Mouse (Mus musculus) hindbrain, embryonic 13.5 days (tissue): ENCODE measurements around the gene Anks1. TPM values are rescaled to one million over a fixed set of nuclear protein-coding genes. Genes with fewer than 3 reads are reported as not detected.
A peak's percentile ranks its signal among the peaks of the same experiment; 100 is the strongest.

Experiments
- ATAC-seq: fragments of 200-750 bp; cut with Nextera tagmentation; 2 replicates; pipeline ENCODE4 v1.8.0; 2017; ENCODE audit warnings: moderate TSS enrichment; ENCODE audit not compliant: low FRiP score
- H3K27ac ChIP-seq: fragments of 300-500 bp; sonication (generic); 2 replicates; pipeline ENCODE4 v1.5.1; 2015; ENCODE audit warnings: inconsistent platforms, mild to moderate bottlenecking, moderate library complexity
- H3K27me3 ChIP-seq: fragments of 300-500 bp; sonication (generic); 2 replicates; pipeline ENCODE4 v1.6.1; 2015; ENCODE audit warnings: mild to moderate bottlenecking, inconsistent platforms
- H3K36me3 ChIP-seq: fragments of 300-500 bp; sonication (generic); 2 replicates; pipeline ENCODE4 v1.6.1; 2015; ENCODE audit warnings: mild to moderate bottlenecking, inconsistent platforms
- H3K4me1 ChIP-seq: fragments of 300-500 bp; sonication (generic); replicated peaks from 2 replicates; pipeline ENCODE4 v1.6.1; 2015; ENCODE audit warnings: inconsistent platforms
- H3K4me2 ChIP-seq: fragments of 300-500 bp; sonication (generic); 2 replicates; pipeline ENCODE4 v1.6.1; 2015; ENCODE audit warnings: inconsistent platforms, mild to moderate bottlenecking, moderate library complexity
- H3K4me3 ChIP-seq: fragments of 300-500 bp; sonication (generic); 2 replicates; pipeline ENCODE4 v1.5.1; 2015; ENCODE audit warnings: mild to moderate bottlenecking, inconsistent platforms
- H3K9ac ChIP-seq: fragments of 300-500 bp; sonication (generic); 2 replicates; pipeline ENCODE4 v1.6.1; 2015; ENCODE audit warnings: mild to moderate bottlenecking, inconsistent platforms
- H3K9me3 ChIP-seq: fragments of 300-500 bp; sonication (generic); 2 replicates; pipeline ENCODE4 v1.6.1; 2016; ENCODE audit warnings: inconsistent platforms
- WGBS: fragments of 180-500 bp; shearing (Covaris S2); methylation state at CpG from one replicate; pipeline ENCODE4 v1.1.7; 2015; 5-methylcytosine and 5-hydroxymethylcytosine counted together
- polyA plus RNA-seq: library from polyadenylated mRNA; unstranded; fragments of >200 nt; fragmentation: Nextera tagmentation; extraction: Ambion mirVana; gene quantifications from 2 replicates; pipeline ENCODE4 v1.2.1, GENCODE M21; 2015

Anks1 gene
- polyA plus RNA-seq, 1 experiment from 2014 or later, result 58.6 TPM

DNA sequence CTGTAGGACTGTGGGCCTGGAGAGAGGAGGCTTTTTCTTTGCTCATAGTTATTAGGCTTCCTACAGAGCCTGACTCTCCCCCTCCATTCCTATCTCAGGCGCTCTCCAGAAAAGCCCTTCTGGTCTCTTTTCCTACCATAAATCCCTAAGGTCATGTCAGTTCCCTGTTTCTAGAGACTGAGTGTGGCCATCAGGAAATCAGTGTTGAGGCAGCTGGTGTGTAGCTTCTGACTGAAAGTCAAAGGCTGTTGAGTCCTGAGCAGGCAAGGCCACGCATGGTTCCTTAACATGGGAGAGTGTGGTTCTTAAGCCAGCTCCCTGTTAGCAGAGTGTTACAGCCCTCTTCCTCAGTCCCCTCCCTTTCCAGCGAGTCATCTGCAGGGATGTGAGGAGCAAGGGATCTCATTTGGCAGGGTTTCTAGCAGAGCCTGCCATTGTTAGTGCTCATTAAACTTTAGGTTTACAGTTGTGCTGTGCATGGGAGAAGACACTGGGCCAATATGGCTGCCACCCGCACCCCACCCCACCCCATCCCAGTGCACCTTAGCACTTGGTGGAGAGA, 28.0 kb downstream of the Anks1 start:
- no peak overlapping the region for H3K9ac ChIP-seq
- no peaks in the 10 kb centered on the region for H3K9me3 ChIP-seq
- ATAC-seq, result no peak
- H3K4me3 ChIP-seq, result no peak overlapping the region
- no peak overlapping the region for H3K27ac ChIP-seq
- no peaks in the 10 kb centered on the region for H3K27me3 ChIP-seq
- no peak overlapping the region for H3K4me2 ChIP-seq
- H3K4me1 ChIP-seq, result peaks cover 39% of the 10 kb centered on the region
- WGBS, result 89% methylated on average over 4 of the region's 4 CpGs
- H3K36me3 ChIP-seq, result no peaks in the 10 kb centered on the region

DNA sequence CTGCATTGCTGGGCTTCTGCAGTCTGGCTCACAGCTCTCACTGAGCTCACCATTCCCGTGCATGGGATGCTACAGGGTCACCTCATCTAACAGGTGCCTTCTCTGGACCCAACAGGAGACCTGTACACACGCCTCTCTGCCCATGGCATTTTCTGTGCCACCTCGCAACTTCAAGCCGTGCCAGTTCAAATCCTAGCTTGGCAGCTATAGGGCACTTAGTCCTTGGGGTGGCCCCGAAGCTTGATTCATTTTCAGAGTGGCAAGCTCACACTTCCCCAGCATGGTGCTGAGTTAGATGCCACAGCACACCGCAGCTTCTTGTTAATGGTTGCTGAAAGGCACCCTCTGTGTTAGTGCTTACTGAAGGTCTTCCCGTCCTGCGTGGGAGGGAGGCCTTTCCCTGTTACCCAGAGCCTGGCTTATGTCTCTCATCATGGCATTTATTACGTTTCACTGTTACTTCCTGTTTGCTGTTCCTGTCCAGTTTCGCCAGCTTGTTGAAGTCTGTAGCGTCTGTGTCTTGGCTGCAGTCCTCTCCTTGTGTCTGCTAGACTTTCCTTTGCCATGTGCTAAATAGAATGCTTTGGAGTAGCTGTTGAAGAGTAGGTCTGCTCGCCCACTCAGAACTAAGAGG, 29.1 kb downstream of the Anks1 start:
- Histone ChIP-seq H3K9me3 (no peaks in the 10 kb centered on the region), H3K27ac (no peak overlapping the region), H3K36me3 (no peaks in the 10 kb centered on the region), H3K4me3 (no peak overlapping the region), H3K4me1 (peaks cover 39% of the 10 kb centered on the region), H3K4me2 (no peak overlapping the region), H3K27me3 (no peaks in the 10 kb centered on the region), H3K9ac (no peak overlapping the region)
- WGBS, result 90% methylated on average over 12 of the region's 12 CpGs
- ATAC-seq, result no peak

DNA sequence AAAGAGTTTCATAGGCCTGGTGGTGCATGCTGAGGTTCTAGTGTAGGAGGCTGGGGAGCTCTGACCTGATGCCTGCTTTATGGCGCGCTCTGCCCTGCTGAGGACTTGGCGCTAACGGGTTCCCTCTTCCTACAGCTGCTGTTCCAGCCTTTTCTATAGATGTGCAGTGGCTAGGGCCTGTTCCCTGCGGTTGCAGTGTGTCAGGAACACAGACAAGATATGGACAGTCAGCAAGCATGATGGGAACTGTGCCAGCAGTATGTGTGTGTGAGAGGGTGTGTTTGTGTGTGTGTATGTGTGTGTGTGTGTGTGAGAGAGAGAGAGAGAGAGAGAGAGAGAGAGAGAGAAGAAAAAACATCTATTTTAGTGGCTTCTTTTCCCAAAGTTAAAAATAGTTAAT, 29.9 kb downstream of the Anks1 start:
- WGBS, result 81% methylated on average over 5 of the region's 5 CpGs
- no peaks in the 10 kb centered on the region for H3K27me3 ChIP-seq

DNA sequence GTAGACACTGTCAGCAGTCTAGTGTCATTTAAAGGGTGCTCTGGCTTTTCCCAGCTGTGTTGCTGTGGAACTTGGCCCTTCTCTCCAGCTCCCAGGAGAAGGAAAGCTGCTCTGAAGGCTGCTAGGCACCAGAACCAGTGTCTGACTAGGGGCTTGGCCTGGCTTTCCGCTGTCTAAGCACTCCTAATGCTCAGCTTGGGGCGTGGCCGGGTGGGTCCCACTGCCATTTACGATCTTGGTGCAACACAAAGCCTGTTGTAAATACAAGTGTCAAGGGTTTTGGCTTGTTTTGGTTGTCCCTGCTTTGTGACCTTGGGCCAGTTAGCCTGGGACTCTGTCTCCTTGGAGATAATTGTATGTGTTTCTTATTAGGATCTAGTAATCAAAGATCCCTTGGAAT, 31.2 kb downstream of the Anks1 start:
- H3K4me1 ChIP-seq, result peaks cover 43% of the 10 kb centered on the region
- WGBS, result 81% methylated on average over 4 of the region's 4 CpGs
- ATAC-seq, result no peak

More for the DNA sequence above, 29.9 kb downstream of the Anks1 start:
- Histone ChIP-seq H3K27ac (no peak overlapping the region; the same call in 1 of the 2 replicates), H3K4me3 (no peak overlapping the region), H3K9me3 (no peaks in the 10 kb centered on the region), H3K4me1 (peaks cover 39% of the 10 kb centered on the region), H3K36me3 (no peaks in the 10 kb centered on the region), H3K9ac (no peak overlapping the region), H3K4me2 (no peak overlapping the region)
- ATAC-seq, result no peak

DNA sequence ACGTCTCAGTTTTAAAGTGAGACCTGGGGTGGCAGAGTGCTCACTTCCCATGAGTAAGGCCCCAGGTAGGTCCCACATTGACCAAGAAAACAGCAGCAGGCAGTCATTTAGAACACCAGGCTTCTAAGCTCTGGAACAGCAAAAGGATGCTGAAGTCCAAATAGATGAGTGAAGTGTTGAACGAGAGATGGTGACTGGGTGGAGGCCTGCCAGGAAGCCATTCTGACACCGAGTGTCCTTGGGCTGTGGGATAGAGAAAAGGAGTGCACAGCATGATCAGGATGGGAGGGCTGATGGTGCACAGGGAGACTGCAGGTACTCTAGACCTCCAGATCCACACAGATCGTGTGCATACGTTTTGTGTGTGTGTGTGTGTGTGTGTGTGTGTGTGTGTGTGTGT, 32.1 kb downstream of the Anks1 start:
- Histone ChIP-seq H3K36me3 (no peaks in the 10 kb centered on the region), H3K9me3 (no peaks in the 10 kb centered on the region), H3K27ac (no peak overlapping the region), H3K4me2 (no peak overlapping the region), H3K4me1 (peaks cover 52% of the 10 kb centered on the region), H3K4me3 (no peak overlapping the region), H3K9ac (no peak overlapping the region), H3K27me3 (no peaks in the 10 kb centered on the region)
- WGBS, result 83% methylated on average over 5 of the region's 5 CpGs
- no peak for ATAC-seq

More for the DNA sequence above, 31.2 kb downstream of the Anks1 start:
- Histone ChIP-seq H3K27me3 (no peaks in the 10 kb centered on the region), H3K27ac (peak overlapping the region; percentile 52; the same call in 1 of the 2 replicates), H3K36me3 (no peaks in the 10 kb centered on the region), H3K4me3 (no peak overlapping the region), H3K9me3 (no peaks in the 10 kb centered on the region), H3K9ac (no peak overlapping the region), H3K4me2 (no peak overlapping the region)

DNA sequence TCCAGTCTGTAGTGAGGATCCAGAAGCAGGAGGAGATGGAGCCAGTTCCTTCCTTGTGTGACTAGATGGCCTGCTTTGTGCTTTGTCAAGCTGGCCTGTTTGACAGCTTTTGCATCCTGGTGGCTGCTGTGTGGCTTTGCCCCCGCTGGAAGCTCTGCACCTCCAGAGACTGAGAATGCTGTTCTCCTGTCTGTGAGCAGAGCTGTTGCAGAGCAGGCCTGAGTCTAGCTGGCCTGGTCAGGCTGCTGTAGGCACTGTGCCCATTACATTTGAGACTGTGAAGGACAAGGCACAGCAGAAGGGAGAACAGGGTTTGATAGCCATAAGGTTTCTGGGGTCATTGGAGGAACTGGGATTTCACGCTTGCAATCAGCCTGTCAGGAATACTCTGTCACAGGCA, 32.6 kb downstream of the Anks1 start:
- Histone ChIP-seq H3K9me3 (no peaks in the 10 kb centered on the region), H3K36me3 (no peaks in the 10 kb centered on the region), H3K4me2 (no peak overlapping the region), H3K27ac (no peak overlapping the region), H3K9ac (0 out of 2 replicates have a peak overlapping the region, but pooled peaks have one; percentile 21), H3K4me1 (peaks cover 56% of the 10 kb centered on the region), H3K4me3 (no peak overlapping the region), H3K27me3 (no peaks in the 10 kb centered on the region)
- WGBS, result 59% methylated on average over 2 of the region's 2 CpGs
- no peak for ATAC-seq

DNA sequence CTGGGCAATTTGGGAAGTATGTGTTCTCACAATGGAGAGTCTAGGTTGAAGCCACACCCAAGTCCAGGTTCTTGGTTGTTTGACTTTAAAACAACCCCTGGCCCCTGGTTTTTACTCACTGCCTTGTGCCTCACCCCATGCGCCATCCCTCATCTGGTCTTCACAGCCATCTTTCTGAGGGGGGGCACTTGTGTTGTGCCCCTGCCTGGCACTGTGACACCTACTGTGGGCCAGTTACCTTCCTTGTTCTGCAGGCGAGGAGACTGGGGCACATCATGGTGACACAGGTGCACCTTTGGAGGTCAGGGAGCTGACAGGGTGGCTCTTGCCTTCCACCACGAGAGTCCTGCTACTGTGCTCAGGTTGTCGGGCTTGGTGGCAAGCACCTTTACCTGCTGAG, 33.0 kb downstream of the Anks1 start:
- no peaks in the 10 kb centered on the region for H3K27me3 ChIP-seq
- 94% methylated on average over 4 of the region's 4 CpGs for WGBS

DNA sequence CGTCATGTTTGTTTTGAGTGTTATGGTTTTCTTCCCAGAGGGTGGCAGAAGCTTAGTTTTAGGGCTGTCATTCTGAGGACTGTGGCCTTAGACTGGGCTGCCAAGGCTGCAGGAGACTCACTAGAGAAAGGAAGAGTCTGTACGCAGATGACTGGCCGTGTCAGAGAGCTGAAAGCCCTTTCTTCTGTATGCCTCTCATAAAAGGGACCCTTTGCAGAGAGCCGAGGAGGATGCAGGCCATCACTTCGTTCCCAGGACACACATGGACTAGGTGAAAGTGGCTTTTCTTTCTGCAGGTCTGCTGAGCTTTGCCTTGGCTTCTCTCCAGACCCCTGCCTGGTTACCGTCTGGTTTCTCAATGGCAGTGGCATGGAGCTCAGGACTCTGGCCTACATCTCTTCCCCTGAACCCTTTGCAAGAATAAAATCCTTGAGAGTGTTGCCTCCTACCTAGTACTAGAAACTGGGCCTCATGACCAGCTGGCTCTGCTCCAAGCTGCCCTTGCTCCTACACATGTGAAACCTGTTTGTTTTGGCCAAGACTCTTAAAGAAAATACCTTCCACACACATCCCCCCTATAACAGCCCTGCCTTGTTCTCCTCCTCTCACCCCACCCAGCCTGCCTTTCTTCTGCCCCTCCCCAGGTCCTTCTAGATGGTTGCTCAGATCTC, 36.6 kb downstream of the Anks1 start:
- 39% methylated on average over 6 of the region's 6 CpGs for WGBS
- H3K27me3 ChIP-seq, result no peaks in the 10 kb centered on the region

More for the DNA sequence above, 33.0 kb downstream of the Anks1 start:
- Histone ChIP-seq H3K4me2 (no peak overlapping the region), H3K27ac (no peak overlapping the region), H3K4me3 (no peak overlapping the region), H3K9ac (no peak overlapping the region), H3K9me3 (no peaks in the 10 kb centered on the region), H3K36me3 (no peaks in the 10 kb centered on the region), H3K4me1 (peaks cover 56% of the 10 kb centered on the region)
- no peak for ATAC-seq

DNA sequence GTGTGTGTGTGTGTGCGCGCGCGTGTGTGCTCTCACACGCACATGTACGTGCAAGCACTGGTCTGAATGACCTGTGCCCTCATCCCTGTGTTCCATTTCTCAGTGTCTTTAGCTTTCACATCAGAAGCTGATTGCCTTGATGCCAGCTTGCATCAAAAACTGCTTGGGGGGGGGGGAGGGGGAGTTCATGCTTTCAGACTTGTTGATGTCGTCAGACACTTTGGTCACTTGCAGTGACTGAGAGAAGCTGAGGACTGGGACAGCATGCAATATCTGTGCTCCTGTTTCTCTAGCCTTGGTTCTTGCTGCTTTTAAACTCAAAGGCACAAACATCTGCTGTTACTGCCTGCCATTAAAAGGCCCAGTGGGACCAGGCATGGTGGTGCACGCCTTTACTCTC, 37.3 kb downstream of the Anks1 start:
- no peaks in the 10 kb centered on the region for H3K9me3 ChIP-seq
- peaks cover 34% of the 10 kb centered on the region for H3K4me1 ChIP-seq
- WGBS, result 81% methylated on average over 8 of the region's 8 CpGs
- no peak overlapping the region for H3K4me3 ChIP-seq
- no peaks in the 10 kb centered on the region for H3K36me3 ChIP-seq
- ATAC-seq, result no peak
- H3K27ac ChIP-seq, result peak overlapping the region; percentile 81
- H3K27me3 ChIP-seq, result no peaks in the 10 kb centered on the region
- no peak overlapping the region for H3K4me2 ChIP-seq
- peak overlapping the region; percentile 39; the same call in 1 of the 2 replicates for H3K9ac ChIP-seq

More for the DNA sequence above, 36.6 kb downstream of the Anks1 start:
- Histone ChIP-seq H3K36me3 (no peaks in the 10 kb centered on the region), H3K9me3 (no peaks in the 10 kb centered on the region), H3K4me2 (no peak overlapping the region), H3K4me1 (peaks cover 36% of the 10 kb centered on the region), H3K9ac (peak overlapping the region; percentile 39; the same call in 1 of the 2 replicates), H3K27ac (peak overlapping the region; percentile 81), H3K4me3 (no peak overlapping the region)
- ATAC-seq, result no peak

DNA sequence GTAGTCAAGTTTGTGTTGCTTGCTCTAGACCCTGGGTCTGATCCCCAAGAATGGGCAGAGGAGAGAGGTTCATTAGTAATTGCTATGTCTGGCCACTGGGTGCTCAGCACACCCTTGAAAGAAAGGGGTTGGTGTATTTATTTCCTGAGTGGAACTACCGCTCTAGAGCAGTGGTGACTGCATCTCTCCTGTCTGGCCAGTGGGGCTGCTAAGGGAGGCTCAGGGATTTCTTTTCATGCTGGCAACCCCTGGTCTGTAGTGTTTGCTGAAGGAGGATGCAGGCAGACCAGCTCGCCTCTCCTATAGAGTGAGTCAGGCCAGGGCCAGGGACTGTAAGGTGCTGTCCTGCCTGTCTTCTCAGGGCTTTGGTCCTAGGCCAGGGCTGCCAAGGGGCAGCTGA, 38.0 kb downstream of the Anks1 start:
- H3K4me3 ChIP-seq, result no peak overlapping the region
- WGBS, result 68% methylated on average over 2 of the region's 2 CpGs
- peak overlapping the region; percentile 81 for H3K27ac ChIP-seq
- H3K4me1 ChIP-seq, result peaks cover 31% of the 10 kb centered on the region
- 0 out of 2 replicates have a peak, but pooled peaks cover 3% of the 10 kb centered on the region for H3K36me3 ChIP-seq
- no peaks in the 10 kb centered on the region for H3K9me3 ChIP-seq
- ATAC-seq, result no peak
- no peaks in the 10 kb centered on the region for H3K27me3 ChIP-seq
- H3K4me2 ChIP-seq, result no peak overlapping the region
- H3K9ac ChIP-seq, result no peak overlapping the region

DNA sequence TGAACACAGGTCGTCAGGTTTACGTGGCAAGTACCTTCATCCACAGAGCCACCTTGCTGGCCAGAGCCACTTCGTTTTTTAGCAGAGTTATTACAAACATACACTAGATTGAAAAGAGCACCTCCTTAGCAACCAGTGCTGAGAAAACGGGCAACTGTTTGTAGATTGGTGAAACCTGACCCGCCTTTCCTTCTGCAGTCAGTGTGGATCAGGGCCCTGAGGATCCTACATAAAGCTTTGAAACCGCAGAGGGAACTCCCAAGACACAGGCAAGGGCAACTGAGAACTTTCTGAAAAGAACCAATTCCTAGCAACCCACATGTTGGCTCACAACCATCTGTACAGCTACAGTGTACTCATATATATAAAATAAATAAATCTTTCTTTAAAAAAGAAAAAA, 44.0 kb downstream of the Anks1 start:
- Histone ChIP-seq H3K4me1 (peaks cover 13% of the 10 kb centered on the region), H3K9me3 (no peaks in the 10 kb centered on the region), H3K27me3 (no peaks in the 10 kb centered on the region), H3K9ac (no peak overlapping the region), H3K36me3 (0 out of 2 replicates have a peak, but pooled peaks cover 5% of the 10 kb centered on the region), H3K4me3 (no peak overlapping the region), H3K4me2 (no peak overlapping the region), H3K27ac (no peak overlapping the region)
- 84% methylated on average over 6 of the region's 6 CpGs for WGBS
- ATAC-seq, result no peak

DNA sequence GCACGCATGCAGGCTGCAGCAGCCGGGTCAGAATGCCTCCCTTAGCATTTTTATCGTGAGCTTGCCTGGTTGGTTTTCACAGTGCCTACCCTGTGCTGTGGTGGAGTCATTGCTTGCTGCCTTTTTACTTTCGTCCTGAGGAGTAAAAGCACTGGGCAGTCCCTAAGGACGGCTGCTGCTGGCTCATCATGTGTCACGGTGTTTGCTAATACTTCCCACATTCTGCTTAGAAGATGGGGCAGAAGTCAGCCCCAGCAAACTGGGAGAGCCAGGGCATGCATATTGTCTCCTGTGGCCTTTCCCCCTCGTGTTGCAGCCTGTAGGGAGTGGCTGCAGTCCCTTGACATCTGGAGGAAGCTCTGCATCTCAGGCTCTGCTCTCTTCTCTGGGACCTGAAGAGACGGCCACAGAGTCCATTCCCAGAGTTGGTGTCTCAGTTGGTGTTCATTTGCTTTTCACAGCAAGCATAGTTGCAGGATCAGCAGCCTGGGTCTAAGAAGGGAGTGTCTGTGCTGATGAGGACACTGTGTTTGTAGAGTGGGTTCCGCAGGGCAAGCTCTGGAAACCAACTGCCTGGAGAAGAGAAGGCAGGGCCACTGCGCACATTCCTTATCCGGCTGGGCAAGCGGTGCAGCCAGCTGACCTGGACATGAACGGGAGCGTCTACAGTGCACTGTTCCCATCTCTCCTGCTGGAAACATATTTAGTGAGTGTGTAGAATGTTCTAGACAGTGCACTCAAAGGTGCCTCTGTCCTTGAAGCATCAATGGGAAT, 45.7 kb downstream of the Anks1 start:
- no peak overlapping the region for H3K4me2 ChIP-seq
- 68% methylated on average over 14 of the region's 14 CpGs for WGBS
- peaks cover 13% of the 10 kb centered on the region for H3K4me1 ChIP-seq
- no peak for ATAC-seq
- 0 out of 2 replicates have a peak, but pooled peaks cover 5% of the 10 kb centered on the region for H3K36me3 ChIP-seq
- H3K9ac ChIP-seq, result no peak overlapping the region
- H3K27me3 ChIP-seq, result no peaks in the 10 kb centered on the region
- peak overlapping the region; percentile 41 for H3K27ac ChIP-seq
- H3K9me3 ChIP-seq, result no peaks in the 10 kb centered on the region
- no peak overlapping the region for H3K4me3 ChIP-seq
